Mouse (Mus musculus): ENCODE results near the gene Ubp1.

GRCm38 (mm10) chr9:113964415-113964814 is 33.7 kb downstream of the Ubp1 start:
- no peak for TF ChIP-seq POLR2A (IDR thresholded peaks at IDR 0.05; ENCODE audit: borderline replicate concordance, extremely low read depth, insufficient read depth, insufficient read length, poor library complexity, severe bottlenecking)
- TF ChIP-seq CTCF (IDR thresholded peaks at IDR 0.05; ENCODE audit: borderline replicate concordance, extremely low read depth, insufficient read depth, insufficient read length), result no peak
